Mouse (Mus musculus) cerebellum, adult 2 months (tissue): ENCODE measurements around the gene Uba6. TPM values are rescaled to one million over a fixed set of nuclear protein-coding genes. Genes with fewer than 3 reads are reported as not detected.

ENCODE experiments used
- DNase-seq, 2 experiments: peaks; one replicate each; pipeline ENCODE4 v3.0.0; 2021
- H3K27ac ChIP-seq: fragments of 200-500 bp; 2 replicates; pipeline ENCODE4 v1.5.1; 2012; ENCODE audit warnings: low read length, control low read depth, inconsistent platforms; ENCODE audit not compliant: insufficient read depth
- H3K27me3 ChIP-seq: fragments of 200-500 bp; 2 replicates; pipeline ENCODE4 v1.6.1; 2012; ENCODE audit warnings: inconsistent platforms, mild to moderate bottlenecking, low read length, moderate library complexity; ENCODE audit not compliant: control insufficient read depth, insufficient read depth
- H3K4me1 ChIP-seq: fragments of 200-500 bp; 2 replicates; pipeline ENCODE4 v1.6.1; 2011; ENCODE audit warnings: low read length; ENCODE audit not compliant: control insufficient read depth, insufficient read depth
- H3K4me3 ChIP-seq: fragments of 200-500 bp; replicated peaks from 2 replicates; pipeline ENCODE3; 2011; ENCODE audit warnings: mild to moderate bottlenecking, low read depth, low read length, control low read depth; ENCODE audit not compliant: insufficient read depth
- CTCF ChIP-seq: fragments of 200-500 bp; IDR thresholded peaks from 2 replicates; pipeline ENCODE4 v1.5.1; 2011; ENCODE audit warnings: low read depth, mild to moderate bottlenecking, control low read depth, low read length, moderate library complexity, borderline replicate concordance; ENCODE audit not compliant: insufficient read depth
- POLR2A ChIP-seq: fragments of 200-500 bp; IDR thresholded peaks from 2 replicates; pipeline ENCODE4 v1.6.1; 2011; ENCODE audit warnings: low read length, control low read depth, borderline replicate concordance; ENCODE audit not compliant: insufficient read depth
- WGBS: fragments of 180-500 bp; shearing (Covaris S2); methylation state at CpG from one replicate; pipeline ENCODE4 v1.1.7; 2018; 5-methylcytosine and 5-hydroxymethylcytosine counted together
- polyA plus RNA-seq: library from polyadenylated mRNA; depleted of rRNA; stranded (reverse); fragments of >200 nt; gene quantifications from 2 replicates; pipeline ENCODE4 v1.2.3, GENCODE M21; 2012; rRNA removed

Uba6 gene
- polyA plus RNA-seq, 1 experiment: 8.1 TPM

- DNase-seq: no peak
- H3K4me1 ChIP-seq: no peaks in the 10 kb centered on the region
- H3K27me3 ChIP-seq: no peaks in the 10 kb centered on the region
- no peak overlapping the region for H3K4me3 ChIP-seq
- no peak overlapping the region for H3K27ac ChIP-seq
- 76% methylated on average over 6 of the region's 6 CpGs for WGBS
- TF ChIP-seq CTCF: no peak
- no peak for TF ChIP-seq POLR2A
Measured at GRCm38 (mm10) chr5:86069121-86069520, 103.5 kb downstream of the Uba6 start.

DNA sequence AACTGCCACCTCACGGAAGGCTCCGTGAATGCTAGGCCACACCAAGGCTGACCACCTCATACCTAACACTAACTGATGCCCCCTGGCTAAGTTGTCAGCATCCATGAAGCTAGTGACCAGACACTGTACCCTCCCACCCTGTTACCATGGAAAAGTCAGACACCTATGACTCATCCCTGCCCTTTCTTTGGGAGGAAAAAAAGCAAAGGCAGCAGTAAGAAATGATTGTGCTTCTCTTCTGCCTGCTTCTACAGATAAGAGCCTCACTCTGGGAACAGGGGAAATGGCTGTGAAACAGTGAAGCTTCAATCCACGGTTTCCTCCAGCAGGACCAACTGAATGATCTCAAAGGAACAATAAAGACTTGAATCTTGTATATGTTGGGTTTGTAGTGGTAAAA lies 104.2 kb downstream of the Uba6 start:
- TF ChIP-seq CTCF (no peak), POLR2A (no peak)
- Histone ChIP-seq H3K27ac (no peak overlapping the region), H3K4me1 (no peaks in the 10 kb centered on the region), H3K27me3 (no peaks in the 10 kb centered on the region), H3K4me3 (no peak overlapping the region)
- DNase-seq: no peak
- WGBS: 93% methylated on average over 3 of the region's 3 CpGs

DNA sequence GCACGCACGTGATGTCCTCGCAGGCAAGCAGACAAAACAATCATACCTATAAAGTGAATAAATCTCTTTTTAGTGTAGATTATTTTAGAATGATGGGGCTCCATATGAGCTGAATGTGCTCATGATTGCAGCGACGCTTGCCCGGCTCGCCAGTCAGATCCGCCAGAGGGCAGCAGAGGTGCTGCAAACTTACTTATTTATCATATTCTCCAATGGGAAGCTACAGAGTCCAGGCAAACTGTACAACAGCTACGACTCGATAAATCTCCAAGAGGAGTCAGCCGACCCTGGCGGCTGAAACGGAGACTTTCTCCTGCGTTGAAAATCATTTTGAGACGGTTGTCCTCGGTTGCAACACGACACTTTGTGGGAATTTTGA lies 106.1 kb downstream of the Uba6 start:
- peak overlapping the region; percentile 58 for H3K4me3 ChIP-seq
- TF ChIP-seq POLR2A (no peak), CTCF (peak; percentile 73)
- no peaks in the 10 kb centered on the region for H3K4me1 ChIP-seq
- H3K27ac ChIP-seq: no peak overlapping the region
- no peaks in the 10 kb centered on the region for H3K27me3 ChIP-seq
- WGBS: under 1% methylated on average over 17 of the region's 17 CpGs
- peak; percentile 77 to 83 for DNase-seq

- DNase-seq: no peak
- TF ChIP-seq CTCF (no peak), POLR2A (no peak)
- Histone ChIP-seq H3K27me3 (no peaks in the 10 kb centered on the region), H3K4me1 (no peaks in the 10 kb centered on the region), H3K27ac (no peak overlapping the region), H3K4me3 (peak overlapping the region; percentile 80)
- 1% methylated on average over 17 of the region's 17 CpGs for WGBS
Measured at GRCm38 (mm10) chr5:86065876-86066550, 106.6 kb downstream of the Uba6 start.

- TF ChIP-seq CTCF (no peak), POLR2A (0 out of 2 replicates have a peak, but pooled peaks have one; percentile 13)
- Histone ChIP-seq H3K4me1 (no peaks in the 10 kb centered on the region), H3K27ac (peak within 1 kb of the TSS; percentile 60; the same call in 1 of the 2 replicates), H3K4me3 (peak within 1 kb of the TSS; percentile 80), H3K27me3 (no peaks in the 10 kb centered on the region)
- peak; percentile 94 to 95 for DNase-seq
- WGBS: under 1% methylated on average over 60 of the region's 60 CpGs
Measured at GRCm38 (mm10) chr5:86065101-86065875, 107.3 kb downstream of the Uba6 start, which contains the start of gene Cenpc1. TSS of gene Cenpc1 (minus strand) at chr5:86065583.

- Histone ChIP-seq H3K4me3 (no peak overlapping the region), H3K27ac (no peak overlapping the region), H3K27me3 (no peaks in the 10 kb centered on the region), H3K4me1 (no peaks in the 10 kb centered on the region)
- no peak for DNase-seq
- TF ChIP-seq CTCF (no peak), POLR2A (no peak)
- WGBS: 100% methylated on average over 1 of the region's 1 CpGs
Measured at GRCm38 (mm10) chr5:86063501-86063900, 109.1 kb downstream of the Uba6 start.

Other genes starting within 250 kb of the Uba6 start
- gene Cenpc1, start 107.2 kb downstream of the Uba6 start, polyA plus RNA-seq: 16.2 and 17.2 TPM in 2 replicates
- 0.21 TPM in 1 of 2 replicates, not detected in the other for gene Stap1, start 101.1 kb downstream of the Uba6 start, polyA plus RNA-seq
- gene Gnrhr, start 25.1 kb upstream of the Uba6 start, polyA plus RNA-seq: not detected in 2 replicates
- gene Tmprss11c, start 116.5 kb upstream of the Uba6 start, polyA plus RNA-seq: not detected in 2 replicates
- 0.06 and 0.07 TPM in 2 replicates for gene Tmprss11d, start 200.6 kb upstream of the Uba6 start, polyA plus RNA-seq